Mouse (Mus musculus) heart, embryonic 11.5 days (tissue): Measurements from ENCODE around the gene Gm973. TPM values are rescaled to one million over a fixed set of nuclear protein-coding genes. Genes with fewer than 3 reads are reported as not detected.
A peak's percentile ranks its signal among the peaks of the same experiment; 100 is the strongest.

Experiments used
- ATAC-seq: fragments of 200-750 bp; cut with Nextera tagmentation; replicated peaks from 2 replicates; pipeline ENCODE4 v1.8.0; 2017; ENCODE audit warnings: moderate library complexity; ENCODE audit not compliant: insufficient number of reproducible peaks, low FRiP score, low TSS enrichment
- H3K27ac ChIP-seq: fragments of 300-500 bp; sonication (generic); 2 replicates; pipeline ENCODE4 v1.5.1; 2014; ENCODE audit warnings: mild to moderate bottlenecking, low read depth, low read length
- H3K27me3 ChIP-seq: fragments of 300-500 bp; sonication (generic); 2 replicates; pipeline ENCODE4 v1.6.1; 2014; ENCODE audit warnings: mild to moderate bottlenecking, low read length, mixed read lengths; ENCODE audit not compliant: control insufficient read depth, insufficient read depth
- H3K36me3 ChIP-seq: fragments of 300-500 bp; sonication (generic); 2 replicates; pipeline ENCODE4 v1.6.1; 2014; ENCODE audit warnings: mild to moderate bottlenecking, low read length, moderate library complexity, mixed read lengths; ENCODE audit not compliant: control insufficient read depth, insufficient read depth
- H3K4me1 ChIP-seq: fragments of 300-500 bp; sonication (generic); 2 replicates; pipeline ENCODE4 v1.6.1; 2014; ENCODE audit warnings: low read length; ENCODE audit not compliant: control insufficient read depth, insufficient read depth
- H3K4me2 ChIP-seq: fragments of 300-500 bp; sonication (generic); 2 replicates; pipeline ENCODE4 v1.6.1; 2014; ENCODE audit warnings: mild to moderate bottlenecking, moderate library complexity
- H3K4me3 ChIP-seq: fragments of 300-500 bp; sonication (generic); 2 replicates; pipeline ENCODE4 v1.5.1; 2014; ENCODE audit warnings: low read depth, low read length
- H3K9ac ChIP-seq: fragments of 300-500 bp; sonication (generic); 2 replicates; pipeline ENCODE4 v1.6.1; 2014; ENCODE audit warnings: mild to moderate bottlenecking, low read depth, low read length, moderate library complexity
- H3K9me3 ChIP-seq: fragments of 300-500 bp; sonication (generic); replicated peaks from 2 replicates; pipeline ENCODE4 v1.6.1; 2016; ENCODE audit warnings: low read length; ENCODE audit not compliant: control insufficient read depth
- WGBS: fragments of 180-500 bp; shearing (Covaris S2); extraction: QIAGEN DNeasy Blood & Tissue Kit; methylation state at CpG from one replicate; pipeline ENCODE4 v1.1.7; 2014; ENCODE audit not compliant: insufficient replicate concordance; 5-methylcytosine and 5-hydroxymethylcytosine counted together
- polyA plus RNA-seq: library from polyadenylated mRNA; unstranded; fragments of >200 nt; fragmentation: Nextera tagmentation; extraction: Ambion mirVana; gene quantifications from 2 replicates; pipeline ENCODE4 v1.2.1, GENCODE M21; 2014

Gm973 gene
- polyA plus RNA-seq, 1 experiment from 2014 or later: 0.17 TPM

- Histone ChIP-seq H3K9me3 (no peaks in the 10 kb centered on the region), H3K36me3 (no peaks in the 10 kb centered on the region), H3K4me3 (no peak overlapping the region), H3K4me1 (peaks cover 5% of the 10 kb centered on the region; the same call in 1 of the 2 replicates), H3K9ac (no peak overlapping the region), H3K27me3 (no peaks in the 10 kb centered on the region), H3K4me2 (no peak overlapping the region), H3K27ac (no peak overlapping the region)
- whole genome bisulfite sequencing: 74% methylated on average over 7 of the region's 7 CpGs
- ATAC-seq: no peak
These were observed 92.2 kb downstream of the Gm973 start for GRCm38 (mm10) chr1:59608125-59608762.

- no peak overlapping the region for H3K4me2 ChIP-seq
- peaks cover 3% of the 10 kb centered on the region; the same call in 1 of the 2 replicates for H3K4me1 ChIP-seq
- H3K36me3 ChIP-seq: no peaks in the 10 kb centered on the region
- no peaks in the 10 kb centered on the region for H3K27me3 ChIP-seq
- no peak overlapping the region for H3K27ac ChIP-seq
- no peak overlapping the region for H3K9ac ChIP-seq
- WGBS: 62% methylated on average over 5 of the region's 5 CpGs
- no peak for ATAC-seq
- no peaks in the 10 kb centered on the region for H3K9me3 ChIP-seq
- no peak overlapping the region for H3K4me3 ChIP-seq
These were observed 92.9 kb downstream of the Gm973 start for GRCm38 (mm10) chr1:59608920-59609319.

DNA sequence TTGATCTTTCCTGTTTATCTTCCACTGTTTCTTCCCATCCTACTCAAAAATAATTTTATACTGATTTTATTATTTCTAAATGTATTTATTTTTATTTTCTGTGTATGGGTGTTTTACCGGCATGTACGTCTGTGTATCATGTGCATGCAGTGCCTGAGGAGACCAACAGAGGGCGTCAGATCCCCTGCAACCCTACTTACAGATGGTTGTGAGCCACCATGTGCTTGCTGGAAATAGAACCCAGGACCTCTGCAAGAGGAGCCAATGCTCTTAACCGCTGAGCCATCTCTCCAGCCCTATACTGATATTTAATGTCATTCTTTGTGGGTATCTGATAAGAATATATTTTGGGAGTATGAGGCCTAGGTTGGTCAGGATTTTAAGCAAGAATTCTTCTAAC lies 93.4 kb downstream of the Gm973 start:
- ATAC-seq: no peak
- Histone ChIP-seq H3K4me3 (no peak overlapping the region), H3K27ac (peak overlapping the region; percentile 29; the same call in 1 of the 2 replicates), H3K36me3 (no peaks in the 10 kb centered on the region), H3K4me2 (no peak overlapping the region), H3K9me3 (no peaks in the 10 kb centered on the region), H3K27me3 (no peaks in the 10 kb centered on the region), H3K4me1 (no peaks in the 10 kb centered on the region), H3K9ac (no peak overlapping the region)
- WGBS: 75% methylated on average over 4 of the region's 4 CpGs

DNA sequence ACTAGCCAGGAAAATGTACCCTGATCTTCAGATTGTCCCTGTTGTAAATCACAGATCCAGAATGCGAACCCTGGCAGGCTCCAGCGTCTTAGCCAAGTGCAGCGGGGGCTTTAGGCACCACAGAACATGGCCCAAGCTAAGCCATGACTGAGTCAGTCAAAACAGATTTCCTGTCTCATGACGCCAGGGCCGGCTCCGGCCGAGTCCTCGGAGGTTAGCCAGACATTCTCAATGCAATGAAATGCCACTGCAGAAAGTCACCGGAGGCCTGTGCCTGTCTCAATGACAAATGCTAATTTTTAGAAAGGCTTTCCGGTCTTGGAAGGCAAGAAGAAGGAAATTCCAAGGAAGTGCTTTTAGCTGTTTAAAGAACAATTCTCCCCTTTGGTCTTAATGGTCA lies 93.8 kb downstream of the Gm973 start:
- Histone ChIP-seq H3K27ac (peak overlapping the region; percentile 29; the same call in 1 of the 2 replicates), H3K27me3 (no peaks in the 10 kb centered on the region), H3K4me1 (no peaks in the 10 kb centered on the region), H3K4me3 (no peak overlapping the region), H3K9ac (no peak overlapping the region), H3K9me3 (no peaks in the 10 kb centered on the region), H3K4me2 (no peak overlapping the region), H3K36me3 (no peaks in the 10 kb centered on the region)
- ATAC-seq: 0 out of 2 replicates have a peak, but pooled peaks have one; percentile 49
- 60% methylated on average over 10 of the region's 10 CpGs for WGBS

GRCm38 (mm10) chr1:59610929-59611328 lies 94.9 kb downstream of the Gm973 start:
- Histone ChIP-seq H3K9ac (no peak overlapping the region), H3K4me3 (no peak overlapping the region), H3K9me3 (no peaks in the 10 kb centered on the region), H3K27ac (no peak overlapping the region), H3K4me1 (no peaks in the 10 kb centered on the region), H3K36me3 (no peaks in the 10 kb centered on the region), H3K4me2 (no peak overlapping the region), H3K27me3 (no peaks in the 10 kb centered on the region)
- 87% methylated on average over 3 of the region's 3 CpGs for WGBS
- ATAC-seq: no peak

DNA sequence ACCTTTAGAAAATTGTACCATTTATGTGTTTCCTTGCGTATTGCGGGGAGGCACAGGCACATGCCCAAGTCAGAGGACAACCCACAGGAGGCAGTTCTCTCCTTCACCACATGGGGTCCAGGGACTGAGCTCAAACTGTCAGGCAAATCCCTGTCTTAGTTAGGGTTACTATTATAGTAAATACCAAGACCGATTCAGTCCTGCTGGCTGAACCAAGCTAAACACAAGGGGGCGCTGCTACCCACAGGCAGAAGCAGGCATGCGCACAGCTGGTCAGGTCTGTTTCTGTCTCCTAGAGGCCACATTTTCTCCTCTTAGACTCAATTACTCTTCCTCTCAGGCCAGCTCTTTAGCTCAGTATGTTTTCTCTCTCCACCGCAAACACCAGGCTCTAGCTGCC lies 97.7 kb downstream of the Gm973 start:
- ATAC-seq: no peak
- H3K9me3 ChIP-seq: no peaks in the 10 kb centered on the region
- no peak overlapping the region for H3K4me3 ChIP-seq
- H3K27ac ChIP-seq: no peak overlapping the region
- no peaks in the 10 kb centered on the region for H3K4me1 ChIP-seq
- no peaks in the 10 kb centered on the region for H3K36me3 ChIP-seq
- H3K9ac ChIP-seq: no peak overlapping the region
- no peak overlapping the region for H3K4me2 ChIP-seq
- H3K27me3 ChIP-seq: no peaks in the 10 kb centered on the region
- 46% methylated on average over 6 of the region's 6 CpGs for WGBS

DNA sequence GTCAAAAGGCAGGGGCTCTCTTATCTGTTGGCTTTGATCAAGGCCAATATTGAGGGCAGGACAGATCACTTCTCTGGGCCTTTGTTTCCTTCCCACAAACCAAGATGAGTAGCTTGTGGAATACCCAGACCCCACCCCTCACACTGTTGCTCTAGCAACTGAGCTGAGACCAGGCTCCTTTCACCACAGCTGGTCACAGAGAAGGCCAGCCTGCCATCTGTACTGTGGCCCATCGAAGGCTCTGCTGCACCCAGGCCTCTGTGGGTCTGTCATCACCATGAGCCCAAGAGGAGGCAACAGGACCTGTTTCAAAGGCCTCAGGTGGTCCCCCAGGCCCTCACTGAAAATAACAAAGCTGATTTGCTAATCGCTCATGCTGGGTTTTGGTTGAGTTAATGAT lies 99.0 kb downstream of the Gm973 start:
- 77% methylated on average over 2 of the region's 2 CpGs for WGBS
- Histone ChIP-seq H3K9me3 (no peaks in the 10 kb centered on the region), H3K4me3 (no peak overlapping the region), H3K9ac (no peak overlapping the region), H3K36me3 (no peaks in the 10 kb centered on the region), H3K27me3 (no peaks in the 10 kb centered on the region), H3K4me2 (no peak overlapping the region), H3K4me1 (no peaks in the 10 kb centered on the region), H3K27ac (no peak overlapping the region)
- no peak for ATAC-seq

DNA sequence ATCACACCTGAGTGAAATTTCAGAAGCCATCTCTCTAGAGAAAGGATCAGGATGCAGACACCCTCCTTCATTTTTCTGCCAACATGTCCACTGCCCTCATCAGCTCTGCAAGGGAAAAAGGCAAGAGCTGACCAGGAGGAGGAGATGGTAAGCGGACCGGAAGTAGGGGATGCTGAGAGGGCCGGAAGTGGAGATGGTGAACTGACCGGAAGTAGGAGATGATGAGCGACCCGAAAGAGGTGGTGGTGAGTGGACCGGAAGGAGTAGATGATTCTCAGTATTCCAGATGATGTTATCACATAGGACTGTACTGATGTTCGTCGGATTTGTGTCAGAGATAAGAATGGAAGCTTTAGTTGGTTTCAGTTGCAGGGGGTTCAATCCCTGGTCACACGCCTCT lies 103.1 kb downstream of the Gm973 start:
- H3K4me3 ChIP-seq: no peak overlapping the region
- H3K4me2 ChIP-seq: no peak overlapping the region
- H3K9me3 ChIP-seq: no peaks in the 10 kb centered on the region
- no peaks in the 10 kb centered on the region for H3K4me1 ChIP-seq
- no peak overlapping the region for H3K9ac ChIP-seq
- no peaks in the 10 kb centered on the region for H3K36me3 ChIP-seq
- no peak for ATAC-seq
- WGBS: 83% methylated on average over 10 of the region's 10 CpGs
- no peak overlapping the region for H3K27ac ChIP-seq
- no peaks in the 10 kb centered on the region for H3K27me3 ChIP-seq

GRCm38 (mm10) chr1:59623325-59624017 lies 107.4 kb downstream of the Gm973 start:
- Histone ChIP-seq H3K4me2 (no peak overlapping the region), H3K9ac (no peak overlapping the region), H3K4me3 (no peak overlapping the region), H3K4me1 (no peaks in the 10 kb centered on the region), H3K27me3 (no peaks in the 10 kb centered on the region), H3K36me3 (no peaks in the 10 kb centered on the region), H3K9me3 (no peaks in the 10 kb centered on the region), H3K27ac (no peak overlapping the region)
- no peak; the same call in 1 of the 2 replicates for ATAC-seq
- WGBS: 25% methylated on average over 5 of the region's 5 CpGs
